Mouse (Mus musculus): Measurements from ENCODE around the gene Nme3.

DNA sequence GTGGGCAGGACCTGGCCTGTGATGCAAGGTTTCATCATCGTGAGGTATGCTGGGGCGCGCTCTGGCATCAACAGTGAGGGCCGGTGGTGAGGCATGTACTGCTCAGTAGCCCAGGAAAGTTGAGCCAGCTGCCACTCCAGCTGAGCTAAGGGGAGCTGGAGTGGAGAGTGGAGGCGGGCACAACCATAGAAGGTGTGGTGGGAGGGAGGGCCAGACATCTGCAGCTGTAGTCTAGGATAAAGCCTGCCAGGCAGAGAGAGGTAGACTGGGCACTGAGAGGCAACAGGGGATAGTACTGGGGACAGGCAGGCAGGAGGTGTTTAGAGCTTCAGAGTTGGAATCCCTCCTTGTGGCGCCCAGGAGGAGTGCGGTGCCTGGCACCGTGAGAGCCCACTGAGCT lies 36.2 kb upstream of the Nme3 start:
- TF ChIP-seq CTCF (IDR thresholded peaks at IDR 0.05; ENCODE audit: low read depth, low read length) (no peak), EP300 (IDR thresholded peaks at IDR 0.05; ENCODE audit: insufficient read depth, low read depth, low read length) (no peak)
